Mouse (Mus musculus): Measurements from ENCODE around the gene Mast4.

- TF ChIP-seq EP300 (IDR thresholded peaks at IDR 0.05; ENCODE audit: insufficient read depth, low read depth, low read length) (no peak), POLR2A (IDR thresholded peaks at IDR 0.05; ENCODE audit: insufficient read depth, low read depth, low read length) (no peak), CTCF (IDR thresholded peaks at IDR 0.05) (peak; percentile 40)
These were observed 542.1 kb downstream of the Mast4 start for GRCm38 (mm10) chr13:102792157-102792556.

Data from heart, adult 2 months (tissue).